Mouse (Mus musculus): ENCODE measurements around the gene Akap7.
"Not testable (repeated sequence)": the region's sequence is repeated elsewhere in the genome, so short reads cannot be mapped to it uniquely, and the experiment has no call there.

Gene Akap7

DNA sequence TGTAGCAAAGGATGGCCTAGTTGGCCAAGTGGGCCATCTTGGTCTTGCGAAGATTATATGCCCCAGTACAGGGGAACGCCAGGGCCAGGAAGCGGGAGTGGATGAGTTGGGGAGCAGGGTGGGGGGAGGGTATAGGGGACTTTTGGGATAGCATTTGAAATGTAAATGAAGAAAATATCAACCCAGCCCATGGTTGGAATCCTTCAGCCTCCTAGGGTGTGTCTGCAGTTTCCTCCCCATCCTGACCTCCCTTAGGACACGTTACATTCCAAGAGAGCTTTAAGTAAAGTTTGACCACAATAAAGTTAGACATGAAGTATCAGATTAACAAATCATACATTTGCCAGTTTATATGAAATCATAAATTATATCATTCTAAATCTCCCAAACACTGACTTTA, 116.5 kb downstream of the Akap7 start:
- no peak for DNase-seq (ENCODE audit: low spot score)

DNA sequence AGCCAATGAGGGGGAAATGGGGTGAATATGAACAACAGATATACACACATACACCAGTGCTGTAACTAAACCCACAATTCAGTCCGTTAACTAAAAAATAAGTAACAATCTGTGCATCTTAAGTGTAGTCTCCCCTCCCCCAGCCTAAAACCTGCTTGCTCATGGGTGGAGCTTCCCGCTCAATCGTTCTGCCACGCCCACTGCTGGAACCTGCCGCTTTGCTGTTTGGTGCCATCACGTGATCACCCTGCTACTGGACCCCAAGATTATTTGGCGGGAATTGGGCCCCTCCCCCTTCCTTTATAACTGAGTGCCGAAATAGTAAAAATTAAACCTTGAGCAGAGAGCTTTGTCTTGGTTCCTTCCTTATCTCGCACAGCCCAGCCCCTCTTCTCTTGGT, 121.4 kb downstream of the Akap7 start:
- not testable (repeated sequence) for DNase-seq (ENCODE audit: low spot score)

DNA sequence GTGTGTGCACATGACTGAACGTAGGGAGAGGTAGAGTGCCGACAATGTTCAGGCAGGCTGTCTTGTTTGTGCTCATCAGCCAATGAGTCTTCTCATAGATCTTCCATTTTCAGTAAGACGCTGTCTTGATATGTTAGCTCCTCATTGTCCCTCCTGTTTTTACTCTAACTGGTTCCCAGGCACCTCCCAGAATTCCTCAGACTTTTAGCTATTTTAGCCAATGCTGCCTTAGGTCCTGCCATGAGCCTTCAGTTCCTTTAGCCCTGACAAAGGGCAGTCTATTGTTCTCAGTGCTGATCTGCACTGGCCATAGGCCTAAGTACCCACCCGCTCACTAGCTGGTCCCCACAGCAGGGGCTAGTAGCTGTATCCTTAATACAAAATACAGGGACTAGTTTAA, 122.0 kb downstream of the Akap7 start:
- no peak for DNase-seq (ENCODE audit: low spot score)

DNA sequence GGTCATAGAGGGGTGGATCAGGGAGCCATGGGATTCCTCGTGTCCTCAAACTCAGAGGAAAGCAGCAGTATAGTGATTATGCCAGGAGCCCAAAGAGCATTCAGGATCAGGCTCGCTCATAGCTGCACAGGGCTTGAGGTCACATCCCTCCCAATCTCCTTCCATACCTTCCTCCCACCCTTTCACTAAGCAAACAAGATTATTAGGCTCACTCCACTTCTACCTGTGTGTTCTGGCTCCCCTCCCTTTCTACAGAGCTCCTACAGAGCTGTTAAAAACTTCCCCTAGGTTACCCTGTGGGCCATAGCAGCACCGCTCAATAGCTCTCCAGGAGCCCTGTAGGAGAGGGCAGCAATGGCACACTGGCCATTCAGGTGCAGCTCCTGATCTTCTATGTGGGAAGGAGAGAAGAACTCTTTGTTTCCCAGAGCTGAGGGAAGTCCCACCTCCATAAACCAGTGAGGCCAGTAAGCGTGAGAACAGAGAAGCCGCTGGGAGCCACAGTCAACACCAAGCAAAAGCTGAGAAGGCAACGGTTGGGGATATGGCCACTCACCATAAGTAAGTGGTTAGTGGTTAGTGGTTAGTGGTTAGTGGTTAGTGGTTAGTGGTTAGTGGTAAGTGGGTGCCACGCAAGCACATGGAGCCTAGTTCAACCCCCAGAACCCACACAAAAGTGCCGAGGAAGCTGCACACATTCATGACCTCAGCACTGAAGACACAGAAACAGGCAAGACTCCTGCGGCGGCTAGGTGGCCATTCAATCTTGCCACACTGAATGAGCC, 122.7 kb downstream of the Akap7 start:
- DNase-seq (ENCODE audit: low spot score): no peak

DNA sequence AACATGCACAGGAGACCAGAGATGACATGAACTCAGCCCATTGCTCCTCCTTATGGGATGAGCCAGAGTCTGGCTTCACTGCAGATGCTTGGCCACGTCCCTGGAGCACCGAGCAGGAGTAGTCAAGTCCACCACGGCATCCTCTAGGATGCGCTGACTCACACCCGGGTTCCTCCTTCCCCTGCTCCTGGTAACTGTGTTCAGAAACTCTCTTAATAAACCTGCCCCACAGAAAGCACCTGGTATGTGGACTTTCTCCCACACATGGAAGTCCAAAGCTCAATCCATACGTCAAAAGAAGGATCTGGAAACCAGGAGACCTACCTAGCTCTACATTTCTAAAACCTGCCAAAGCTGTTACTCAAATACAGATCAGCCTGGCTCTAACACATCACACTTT, 124.4 kb downstream of the Akap7 start:
- no peak for DNase-seq (ENCODE audit: low spot score)

DNA sequence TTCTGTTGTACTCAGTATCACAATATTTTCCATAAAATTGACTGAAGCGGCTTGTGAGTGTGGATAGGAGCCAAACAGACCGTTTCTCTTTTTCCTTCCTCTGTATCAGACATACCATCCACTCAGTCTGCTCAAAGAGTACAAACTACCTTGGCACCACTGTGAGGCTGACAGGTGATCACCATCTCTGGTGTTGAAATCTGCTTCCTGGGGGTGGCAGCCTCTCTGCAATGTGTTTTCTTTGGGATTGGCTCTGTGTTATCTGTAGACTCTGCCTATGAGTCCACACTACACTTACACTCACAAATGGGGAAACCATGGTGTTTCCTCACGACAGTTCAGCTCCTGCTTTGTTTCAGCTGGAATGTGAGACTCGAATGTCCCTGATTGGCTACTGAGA, 128.6 kb downstream of the Akap7 start:
- DNase-seq (ENCODE audit: low spot score): no peak

DNA sequence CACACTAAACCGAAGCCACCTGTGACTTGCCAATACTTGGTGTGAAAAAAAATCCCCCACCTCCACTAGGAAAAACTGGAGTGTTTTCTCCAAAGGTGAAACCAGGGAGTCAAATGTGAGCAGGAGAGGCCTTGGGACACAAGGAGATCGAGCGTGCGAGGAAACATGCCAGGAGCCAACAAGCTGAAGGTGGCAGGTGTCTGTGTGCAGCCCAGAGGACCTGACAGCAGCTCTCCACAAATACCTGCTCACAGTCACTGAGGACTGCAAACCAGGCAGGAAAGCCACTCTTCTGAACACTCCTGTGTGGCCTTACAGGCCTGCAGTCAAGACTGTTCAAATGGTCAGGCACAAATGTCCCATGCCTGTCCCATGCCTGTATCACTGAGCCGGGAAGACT, 130.4 kb downstream of the Akap7 start:
- no peak for DNase-seq (ENCODE audit: low spot score)

DNA sequence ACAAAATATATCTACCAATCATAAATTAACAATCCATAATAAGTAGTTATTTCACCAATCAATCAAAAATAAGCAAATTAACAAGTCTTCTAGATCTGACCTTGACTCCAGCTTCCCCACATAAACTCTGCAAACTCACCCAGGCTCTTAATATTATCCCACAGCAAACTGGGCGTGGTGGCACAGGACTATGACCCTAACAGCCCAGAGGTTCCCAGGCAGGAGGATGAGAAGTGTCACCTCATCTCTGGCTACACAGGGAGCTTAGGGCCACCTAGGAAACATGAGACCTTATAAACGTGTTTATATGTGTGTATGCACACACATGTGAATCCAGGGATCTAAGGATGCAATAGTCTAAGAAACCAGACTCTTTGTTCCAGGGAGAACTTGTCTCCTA, 132.8 kb downstream of the Akap7 start:
- no peak for DNase-seq (ENCODE audit: low spot score)

DNA sequence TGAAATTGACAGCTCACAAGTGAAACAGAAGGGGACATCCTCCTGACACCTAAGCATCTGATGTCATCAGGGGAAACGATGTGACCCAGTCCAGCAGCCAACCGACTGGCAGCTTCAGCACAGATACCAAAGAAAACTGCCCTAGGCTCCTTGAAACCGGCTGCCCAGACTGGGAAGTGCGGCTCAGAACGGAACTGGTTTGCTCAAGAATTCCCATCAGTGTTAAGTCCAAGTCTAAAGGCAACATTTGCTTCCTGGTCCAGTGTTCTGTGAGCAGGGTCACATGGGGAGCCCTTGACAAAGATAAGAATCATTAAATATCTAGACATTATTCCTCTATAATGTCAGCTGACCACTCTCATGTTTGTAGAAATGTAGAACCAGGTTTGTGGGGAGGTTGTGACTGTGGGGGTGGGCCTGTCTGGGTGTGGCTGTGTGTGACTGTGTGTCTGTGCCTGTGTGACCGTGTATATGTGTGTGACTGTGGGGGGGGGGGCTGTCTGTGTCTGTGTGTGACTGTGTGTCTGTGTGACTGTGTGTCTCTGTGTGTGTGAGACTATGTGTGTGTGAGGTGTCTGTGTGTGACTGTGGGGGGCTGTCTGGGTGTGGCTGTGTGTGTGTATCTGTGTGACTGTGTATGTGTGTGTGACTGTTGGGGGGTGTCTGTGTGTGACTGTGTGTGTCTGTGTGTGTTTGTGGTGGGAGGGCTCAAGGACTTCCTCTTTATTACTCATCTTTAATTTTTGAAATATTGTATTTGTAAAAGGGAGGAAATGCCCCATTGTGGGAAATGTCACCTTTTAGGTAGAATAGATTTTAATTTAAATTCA, 140.1 kb downstream of the Akap7 start:
- no peak for DNase-seq (ENCODE audit: low spot score)

DNA sequence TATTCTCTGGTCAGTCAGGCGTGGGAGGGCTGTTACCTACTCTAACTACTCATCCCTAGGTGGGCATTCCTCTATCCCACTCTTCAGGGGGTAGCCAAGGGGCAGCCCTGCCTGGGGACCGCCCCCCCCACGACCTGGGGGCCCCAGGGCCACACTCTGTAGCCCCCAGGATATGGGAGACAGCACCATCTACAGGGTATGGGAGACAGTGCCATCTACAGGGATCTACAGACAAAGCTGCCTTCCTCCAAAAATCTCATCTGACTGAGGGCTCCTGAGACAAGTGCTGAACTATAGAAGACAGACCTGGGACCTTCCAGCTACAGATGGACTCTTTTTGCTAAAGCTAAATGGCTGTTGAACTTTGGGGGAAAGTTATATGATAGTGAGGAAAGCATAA, 144.2 kb downstream of the Akap7 start:
- not testable (repeated sequence) for DNase-seq (ENCODE audit: low spot score)

DNA sequence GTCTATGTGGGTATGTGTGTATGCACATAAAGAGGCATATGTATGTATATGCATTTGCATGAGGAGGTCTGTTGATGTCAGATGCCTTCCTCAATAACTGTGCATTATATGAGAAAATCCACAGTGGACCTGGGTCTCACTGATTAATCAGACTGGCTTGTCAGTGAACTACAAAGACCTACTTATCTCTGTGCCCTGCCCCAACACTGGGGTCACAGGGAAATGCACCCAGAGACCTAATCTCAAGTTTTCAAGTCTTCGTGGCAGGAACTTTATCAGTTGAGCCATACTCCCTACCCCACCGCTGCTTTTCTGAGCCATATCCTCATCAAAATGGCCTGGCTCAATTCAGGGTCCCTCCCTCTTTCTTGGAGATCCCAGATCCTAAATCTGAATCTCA, 146.0 kb downstream of the Akap7 start:
- no peak for DNase-seq (ENCODE audit: low spot score)

DNA sequence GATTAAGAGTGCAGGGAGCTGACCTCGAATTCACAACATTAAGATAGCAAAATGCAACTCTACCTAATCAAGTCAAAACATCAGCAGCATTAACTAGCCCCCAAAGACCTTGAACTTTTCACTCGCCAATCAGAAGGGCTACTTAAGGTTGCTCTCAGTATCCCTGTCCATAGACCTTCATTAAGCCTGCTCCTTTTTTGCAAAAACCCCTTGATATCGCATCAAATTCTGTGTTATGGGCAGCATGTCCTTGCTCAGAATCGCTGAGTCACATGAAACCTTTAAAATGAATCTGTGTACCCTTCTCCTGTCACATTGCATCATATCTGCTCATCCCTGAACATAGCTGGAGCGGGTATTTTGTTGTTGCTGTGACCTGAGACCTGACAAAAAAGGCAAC, 149.0 kb downstream of the Akap7 start:
- no peak for DNase-seq (ENCODE audit: low spot score)

DNA sequence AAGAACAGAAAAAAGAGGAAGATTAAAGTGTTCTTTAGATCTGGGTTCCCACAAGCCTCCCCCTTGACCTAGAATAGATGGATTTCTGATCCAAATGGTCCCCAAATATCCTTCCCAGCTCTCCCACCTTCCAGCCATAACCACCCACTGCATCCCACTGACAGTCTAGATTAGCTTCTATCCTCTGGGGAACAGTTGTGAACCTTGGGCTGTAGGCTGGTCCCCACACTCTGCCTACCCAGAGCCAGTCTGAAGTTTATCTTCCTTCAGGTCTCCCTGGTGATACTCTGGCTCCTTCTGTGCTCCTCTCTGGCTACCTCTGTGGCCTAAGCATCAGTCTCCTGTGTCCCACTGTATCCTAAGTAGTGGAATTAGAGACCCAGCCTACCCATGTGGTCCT, 150.3 kb downstream of the Akap7 start:
- no peak for DNase-seq (ENCODE audit: low spot score)

DNA sequence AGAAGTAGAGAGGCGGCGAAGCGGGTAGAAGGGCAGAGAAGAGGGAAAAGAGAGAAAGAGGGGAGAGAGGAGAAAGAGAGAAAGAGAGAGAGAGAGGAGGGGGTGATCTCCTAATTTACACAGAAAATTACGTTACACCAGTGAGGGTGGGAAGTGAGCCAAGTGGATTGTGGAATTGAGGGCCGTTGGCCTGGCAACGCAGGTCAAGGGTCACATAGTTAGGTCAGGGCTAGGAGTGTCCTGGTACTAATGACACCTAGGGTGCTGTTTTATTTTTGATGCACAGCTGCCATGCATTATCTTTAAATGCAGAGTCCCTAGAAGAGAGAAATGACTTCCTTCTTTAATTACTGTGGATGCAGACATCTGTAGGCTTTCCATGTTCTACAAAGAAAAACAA, 153.4 kb downstream of the Akap7 start:
- DNase-seq (ENCODE audit: low spot score): no peak

DNA sequence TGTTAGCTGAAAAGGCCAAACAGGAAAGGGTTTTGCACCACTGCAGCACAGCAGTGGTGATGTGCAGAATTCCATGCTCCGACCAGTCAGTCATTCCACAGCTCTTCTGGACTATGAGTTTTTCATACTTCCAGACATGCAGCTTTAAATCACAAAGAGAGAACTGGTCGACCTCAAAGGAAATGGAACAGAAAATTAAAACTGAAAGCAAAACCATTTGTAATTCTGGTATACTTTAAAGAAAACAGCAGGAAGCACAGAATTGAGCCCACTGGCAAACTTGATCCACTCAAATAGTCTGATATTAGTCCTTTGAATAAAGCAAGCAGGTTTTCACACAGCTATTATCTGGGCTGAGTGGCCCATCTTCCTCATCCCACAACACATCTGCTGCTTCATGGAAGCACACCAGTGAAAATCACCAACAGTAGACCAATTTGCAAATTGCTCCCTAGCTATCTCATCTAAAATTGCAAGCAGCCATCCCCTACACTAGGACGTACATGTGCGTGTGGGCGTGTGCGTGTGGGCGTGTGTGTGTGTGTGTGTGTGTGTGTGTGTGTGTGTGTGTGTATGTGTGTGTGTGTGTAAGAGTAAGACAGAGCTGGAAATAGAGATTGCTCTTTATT, 156.4 kb downstream of the Akap7 start:
- no peak for DNase-seq (ENCODE audit: low spot score)

DNA sequence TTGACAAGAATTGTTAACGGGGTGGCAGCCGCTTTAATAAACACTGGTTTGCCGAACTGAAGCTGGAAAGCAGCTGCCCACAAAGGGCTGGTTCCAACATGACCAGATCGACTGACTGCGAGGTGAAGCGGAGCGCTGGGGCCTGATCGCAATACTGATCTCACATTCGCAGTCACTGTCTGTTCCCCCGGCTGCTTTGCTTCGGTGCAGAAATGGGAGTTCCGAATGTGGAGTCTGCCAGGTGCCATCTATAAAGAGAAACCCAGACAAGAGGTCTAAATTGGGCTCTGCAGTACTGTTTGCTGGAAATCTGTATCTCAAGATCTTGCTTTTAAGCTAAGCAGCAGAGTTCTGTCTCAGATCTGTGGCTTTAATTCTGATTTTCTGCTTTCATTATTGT, 161.8 kb downstream of the Akap7 start:
- no peak for DNase-seq (ENCODE audit: low spot score)

DNA sequence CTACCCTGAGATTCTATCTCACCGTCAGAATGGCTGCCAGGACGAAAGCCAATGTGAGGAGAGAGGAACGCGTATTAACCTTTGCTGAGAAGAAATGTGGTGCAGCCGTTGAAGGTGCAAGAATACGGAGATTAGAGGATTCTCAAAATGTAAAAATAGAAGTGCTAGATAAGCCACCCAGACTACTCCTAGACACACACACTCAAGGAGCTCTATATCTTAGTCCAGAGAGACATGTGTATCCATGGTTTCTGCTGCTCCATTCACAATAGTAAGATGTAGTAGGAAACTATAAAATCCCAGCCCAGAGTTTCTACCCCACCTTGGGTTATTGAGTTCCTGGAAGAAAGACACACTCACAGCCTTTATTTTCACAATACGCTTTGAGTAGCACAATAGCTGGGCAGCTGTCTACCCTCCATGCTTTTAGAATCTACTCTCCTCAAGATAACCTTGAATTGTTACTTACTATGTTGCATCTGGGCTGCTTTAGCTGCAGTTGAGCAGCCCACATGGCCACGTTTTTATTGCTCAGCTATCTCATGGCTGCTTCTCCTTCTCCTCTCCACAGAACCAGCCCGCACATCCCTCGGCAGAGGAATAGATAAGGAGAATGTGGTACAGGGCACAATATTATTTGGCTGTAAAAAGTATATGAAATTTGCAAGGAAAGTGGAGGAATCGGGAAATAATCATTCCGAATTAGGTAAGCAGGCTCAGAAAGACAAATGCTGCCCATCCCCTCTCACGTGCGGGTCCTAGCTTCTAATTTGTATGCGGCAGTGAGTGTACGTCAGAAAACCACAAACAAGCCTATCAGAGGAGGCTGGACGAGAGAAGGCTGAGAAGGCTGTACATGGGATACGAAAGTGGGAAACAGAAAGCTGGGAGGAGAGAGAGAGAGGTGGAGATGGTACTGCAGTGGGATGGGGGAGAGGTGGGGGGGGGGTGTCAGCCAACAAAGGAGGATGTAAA, 162.6 kb downstream of the Akap7 start:
- DNase-seq (ENCODE audit: low spot score): no peak

DNA sequence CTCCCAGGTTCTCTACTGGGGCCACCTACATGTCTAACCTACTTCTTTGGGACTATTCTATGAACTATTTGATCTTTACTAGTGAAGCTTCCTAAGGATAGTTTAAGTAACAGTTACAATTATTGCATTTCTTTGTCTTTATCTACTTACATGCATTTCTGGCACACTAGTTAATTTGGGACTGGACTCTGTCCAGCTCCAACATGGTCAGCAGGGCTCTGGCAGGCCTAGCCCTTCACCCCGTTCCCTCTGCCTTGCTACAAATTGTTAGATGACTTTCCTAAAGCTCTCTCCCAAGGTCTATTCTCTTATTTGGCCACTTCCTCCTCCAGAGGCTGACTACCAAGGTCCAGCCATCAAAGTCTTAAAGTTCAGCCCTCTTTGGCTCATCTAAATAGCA, 165.9 kb downstream of the Akap7 start:
- DNase-seq (ENCODE audit: low spot score): no peak

DNA sequence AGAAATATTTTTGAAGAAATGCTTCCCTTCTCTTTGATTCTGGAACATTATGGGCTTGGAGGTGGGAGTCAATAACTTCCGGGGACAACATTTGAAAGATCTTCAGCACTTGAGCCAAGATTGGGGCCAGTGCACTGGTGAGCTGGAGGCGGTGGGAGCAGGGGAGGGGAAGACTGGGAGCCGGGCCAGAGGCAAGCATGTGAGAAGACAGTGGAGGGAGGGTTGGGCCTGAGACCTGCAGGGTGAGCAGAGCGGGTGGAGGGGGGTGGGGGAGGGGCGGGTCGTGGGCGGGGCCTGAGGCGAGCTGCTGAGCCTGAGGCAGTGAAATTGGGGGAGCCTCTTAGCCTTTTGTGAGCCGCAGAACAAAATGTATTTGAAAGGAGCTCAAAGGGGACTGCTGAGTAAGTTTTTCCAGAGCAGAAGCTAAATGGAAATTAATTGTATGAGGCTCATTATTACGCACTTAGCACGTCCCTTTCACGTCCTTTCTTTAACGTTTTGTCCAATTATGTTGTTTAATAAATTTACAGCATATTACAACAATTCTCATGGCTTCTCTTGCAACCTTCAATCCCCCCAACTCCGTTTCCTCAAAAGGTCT, 167.4 kb downstream of the Akap7 start:
- DNase-seq (ENCODE audit: low spot score): no peak

DNA sequence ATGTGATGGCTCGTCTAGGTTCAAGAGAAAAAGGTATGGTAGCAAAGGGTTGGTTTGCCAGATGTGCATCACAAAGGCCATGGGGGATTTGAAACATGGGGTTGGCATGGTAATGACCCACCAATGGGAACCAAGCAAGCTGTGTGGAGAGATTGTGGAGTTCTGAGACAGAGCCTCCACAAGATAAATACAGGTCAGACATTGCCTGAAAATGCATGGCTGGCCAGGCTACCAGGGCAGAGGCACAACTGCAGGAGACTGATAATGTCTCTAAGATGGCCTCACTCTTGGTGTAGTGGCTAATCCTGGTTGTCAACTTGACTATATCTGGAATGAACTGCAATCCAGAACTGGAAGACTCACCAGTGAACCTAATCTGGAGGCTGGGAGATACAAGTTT, 174.1 kb downstream of the Akap7 start:
- no peak for DNase-seq (ENCODE audit: low spot score)

DNA sequence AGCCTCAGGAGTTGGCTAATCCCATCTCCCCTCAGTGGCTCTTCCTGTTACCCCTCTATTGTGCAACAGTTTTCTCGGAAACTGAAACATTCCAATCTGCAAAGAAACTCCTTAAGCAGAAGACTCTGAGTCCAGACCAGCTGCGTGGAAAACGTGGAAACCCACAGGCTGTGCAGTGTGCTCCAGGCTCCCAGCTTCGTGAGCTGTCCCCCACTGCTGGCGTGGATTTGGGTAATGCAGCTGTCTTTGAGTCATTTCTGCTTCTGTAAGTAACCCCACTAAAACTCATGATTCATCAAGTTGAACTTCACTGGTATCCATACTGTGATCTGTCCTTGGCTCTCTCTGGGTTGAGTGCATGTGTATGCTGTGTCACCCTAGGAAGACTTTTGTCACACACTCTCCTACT, 179.2 kb downstream of the Akap7 start:
- DNase-seq (ENCODE audit: low spot score): peak; percentile 62

DNA sequence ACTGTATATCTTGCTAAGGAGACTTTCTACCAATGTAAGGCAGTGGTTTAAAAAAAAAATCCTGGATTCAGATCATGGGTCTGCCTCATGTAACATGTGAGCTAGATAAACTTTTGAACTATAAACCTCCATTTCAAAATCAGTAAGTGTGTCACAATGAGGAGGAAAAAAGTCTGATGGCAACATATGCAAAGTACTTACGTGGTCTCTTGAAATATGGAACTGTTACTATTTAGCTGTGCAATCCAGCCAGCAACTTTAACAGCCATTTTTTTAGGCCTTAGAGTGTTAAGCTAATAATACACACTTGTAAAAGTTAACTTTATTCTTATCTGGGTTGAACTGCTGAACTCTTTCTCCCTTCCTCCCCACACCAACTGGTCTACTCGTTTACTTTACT, 181.6 kb downstream of the Akap7 start:
- peak; percentile 48 for DNase-seq (ENCODE audit: low spot score)

Measured in lung, postnatal 25 days (tissue).